Mouse (Mus musculus) G1E (cell line): ENCODE data around the gene Phc2. TPM values are rescaled to one million over a fixed set of nuclear protein-coding genes. Genes with fewer than 3 reads are reported as not detected.

Source experiments
- ATAC-seq: 2 replicates; pipeline ENCODE4 v1.8.0; 2016; ENCODE audit warnings: mild to moderate bottlenecking; ENCODE audit not compliant: insufficient number of reproducible peaks, poor library complexity, low FRiP score, severe bottlenecking; ENCODE audit errors: extremely low read depth
- DNase-seq: peaks from one replicate; pipeline ENCODE4 v3.0.0; 2012; ENCODE audit warnings: low spot score
- H3K27me3 ChIP-seq: 2 replicates; pipeline ENCODE4 v1.6.1; 2012; ENCODE audit warnings: mild to moderate bottlenecking, low read length, inconsistent platforms; ENCODE audit not compliant: insufficient read depth
- H3K36me3 ChIP-seq: replicated peaks from 2 replicates; pipeline ENCODE3; 2012; ENCODE audit warnings: mild to moderate bottlenecking, inconsistent platforms
- H3K4me1 ChIP-seq: 2 replicates; pipeline ENCODE4 v1.6.1; 2012; ENCODE audit warnings: low read depth, low read length, inconsistent platforms, mixed read lengths; ENCODE audit not compliant: insufficient read depth
- H3K4me3 ChIP-seq: 2 replicates; pipeline ENCODE4 v1.5.1; 2012; ENCODE audit warnings: low read depth, mild to moderate bottlenecking, inconsistent platforms, low read length, moderate library complexity, mixed read lengths
- H3K9me3 ChIP-seq: replicated peaks from 2 replicates; pipeline ENCODE4 v1.6.1; 2012; ENCODE audit warnings: inconsistent platforms
- CTCF ChIP-seq: IDR thresholded peaks from 2 replicates; pipeline ENCODE4 v1.5.1; 2012; ENCODE audit warnings: low read depth, low read length, inconsistent platforms, mixed read lengths
- GATA1 ChIP-seq: IDR thresholded peaks from 2 replicates; pipeline ENCODE4 v1.6.1; 2012; ENCODE audit warnings: borderline replicate concordance, low read length, inconsistent platforms, mixed read lengths
- GATA2 ChIP-seq: IDR thresholded peaks from 2 replicates; pipeline ENCODE4 v1.6.1; 2012; ENCODE audit warnings: low read depth, low read length, inconsistent platforms, borderline replicate concordance
- POLR2AphosphoS5 ChIP-seq: IDR thresholded peaks from 2 replicates; pipeline ENCODE4 v1.6.1; 2012; ENCODE audit warnings: low read depth, low read length, inconsistent platforms; ENCODE audit not compliant: insufficient replicate concordance
- TAL1 ChIP-seq: conservative IDR thresholded peaks from 2 replicates; pipeline ENCODE4 v1.6.1; 2012; ENCODE audit warnings: low read depth, low read length, inconsistent platforms, mixed read lengths
- polyA plus RNA-seq: library from polyadenylated mRNA; stranded (reverse); fragments of >175 nt; gene quantifications from 2 replicates; pipeline ENCODE4 v1.2.3, GENCODE M21; 2012
- total RNA-seq, 2 experiments: library from RNA; stranded (forward) in 1 of 2; stranded (reverse) in 1 of 2; fragments of 200-1000 nt in 1 of 2; fragments of >200 nt in 1 of 2; fragmentation: Nextera tagmentation in 1 of 2; gene quantifications; 2 replicates each; pipeline ENCODE4 v1.2.3; 2014 to 2017

Gene Phc2
- total and polyA plus RNA-seq, 3 experiments: 16.2 to 121 (median 58.8) TPM

DNA sequence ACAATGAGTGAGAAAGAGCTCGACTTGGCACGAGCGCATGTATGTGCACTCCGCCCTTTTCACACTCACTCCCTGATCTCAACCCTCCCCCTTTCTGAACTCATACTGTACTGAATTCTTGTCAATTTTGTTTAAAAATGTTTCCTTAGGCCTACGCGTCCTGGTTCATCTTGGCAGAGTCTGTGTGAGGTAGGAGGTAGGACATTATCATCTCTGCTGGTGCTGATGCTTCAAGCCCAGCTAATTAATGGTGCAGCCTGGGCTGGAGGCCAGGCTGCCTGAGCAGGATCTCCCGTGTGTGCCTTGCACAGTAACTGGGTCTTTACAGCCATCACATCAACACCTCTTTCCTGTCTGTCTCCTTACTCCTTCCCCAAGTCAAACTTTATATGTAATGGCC lies 40.6 kb downstream of the Phc2 start:
- Histone ChIP-seq H3K9me3 (no peaks in the 10 kb centered on the region), H3K4me3 (no peak overlapping the region), H3K36me3 (no peaks in the 10 kb centered on the region), H3K27me3 (peaks cover 14% of the 10 kb centered on the region), H3K4me1 (no peaks in the 10 kb centered on the region)
- no peak for DNase-seq
- TF ChIP-seq TAL1: no peak
- TF ChIP-seq GATA1: no peak
- no peak for TF ChIP-seq GATA2
- no peak for TF ChIP-seq POLR2AphosphoS5
- TF ChIP-seq CTCF: no peak
- ATAC-seq: no peak

DNA sequence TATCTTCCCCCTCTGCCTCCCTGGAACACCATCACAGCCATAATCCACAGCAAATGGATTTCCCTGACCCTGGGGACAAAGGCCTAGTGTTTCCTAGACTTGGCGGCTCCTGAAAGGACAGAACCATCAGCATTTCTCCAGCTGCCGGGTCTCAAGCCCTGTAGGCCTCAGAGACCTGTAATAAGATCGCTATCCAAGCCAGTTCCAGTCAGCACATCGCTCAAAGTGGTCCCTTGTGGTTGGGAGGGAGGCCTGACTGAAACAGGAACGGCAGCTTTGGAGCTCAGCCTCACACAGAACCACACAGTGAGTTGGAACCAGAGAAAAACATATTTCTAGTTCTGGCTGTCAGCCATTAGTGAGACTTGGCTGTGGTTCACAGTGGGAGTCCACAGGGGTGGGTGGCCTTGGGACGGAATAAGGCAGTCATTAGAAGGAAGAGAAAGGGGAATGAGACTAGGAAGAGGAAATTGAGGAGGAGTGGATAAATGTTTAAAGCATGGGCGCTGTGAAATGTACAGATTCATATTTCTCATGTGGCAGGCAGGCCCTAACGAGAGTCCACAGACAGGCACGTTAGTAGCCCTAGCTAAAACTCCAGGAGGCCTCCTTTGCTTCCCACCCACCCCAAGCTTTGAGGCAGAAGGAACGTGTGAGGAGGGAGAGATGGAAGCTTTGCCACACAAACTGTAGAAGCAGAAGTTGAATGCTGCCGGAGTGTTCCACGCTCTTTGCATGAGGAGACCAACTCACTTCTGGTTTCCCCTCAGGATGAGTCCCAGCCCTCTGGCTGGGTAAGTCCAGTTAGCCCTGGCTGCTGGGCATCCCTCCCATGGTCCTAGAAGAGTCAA lies 43.7 kb downstream of the Phc2 start:
- no peaks in the 10 kb centered on the region for H3K36me3 ChIP-seq
- no peaks in the 10 kb centered on the region for H3K9me3 ChIP-seq
- DNase-seq (no peak), ATAC-seq (no peak)
- peaks cover 21% of the 10 kb centered on the region for H3K27me3 ChIP-seq
- TF ChIP-seq CTCF (no peak), GATA2 (no peak), GATA1 (no peak), POLR2AphosphoS5 (no peak), TAL1 (no peak)
- no peaks in the 10 kb centered on the region for H3K4me1 ChIP-seq
- no peak overlapping the region for H3K4me3 ChIP-seq

DNA sequence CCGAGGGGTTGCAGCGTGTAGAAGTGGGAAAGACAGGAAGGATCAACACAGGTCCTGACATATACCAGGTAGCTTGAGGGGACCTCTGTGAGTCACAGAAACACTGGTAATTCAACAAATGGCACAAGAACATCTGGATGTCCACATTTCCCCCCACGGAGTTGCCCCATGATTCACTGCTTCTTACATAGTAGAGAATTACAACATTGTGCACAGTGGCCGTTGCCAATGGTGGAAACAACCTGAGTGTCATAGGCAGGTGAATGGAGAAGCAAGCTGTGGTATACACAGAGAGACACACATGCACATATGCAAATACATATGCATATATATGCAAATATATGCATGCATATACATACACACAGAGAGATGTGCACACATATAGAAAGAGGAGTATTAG lies 45.4 kb downstream of the Phc2 start:
- DNase-seq (no peak), ATAC-seq (no peak)
- TF ChIP-seq POLR2AphosphoS5: no peak
- no peak for TF ChIP-seq CTCF
- no peak for TF ChIP-seq GATA2
- no peak for TF ChIP-seq GATA1
- no peak for TF ChIP-seq TAL1
- Histone ChIP-seq H3K4me1 (no peaks in the 10 kb centered on the region), H3K27me3 (peaks cover 22% of the 10 kb centered on the region), H3K4me3 (no peak overlapping the region), H3K9me3 (no peaks in the 10 kb centered on the region), H3K36me3 (no peaks in the 10 kb centered on the region)

DNA sequence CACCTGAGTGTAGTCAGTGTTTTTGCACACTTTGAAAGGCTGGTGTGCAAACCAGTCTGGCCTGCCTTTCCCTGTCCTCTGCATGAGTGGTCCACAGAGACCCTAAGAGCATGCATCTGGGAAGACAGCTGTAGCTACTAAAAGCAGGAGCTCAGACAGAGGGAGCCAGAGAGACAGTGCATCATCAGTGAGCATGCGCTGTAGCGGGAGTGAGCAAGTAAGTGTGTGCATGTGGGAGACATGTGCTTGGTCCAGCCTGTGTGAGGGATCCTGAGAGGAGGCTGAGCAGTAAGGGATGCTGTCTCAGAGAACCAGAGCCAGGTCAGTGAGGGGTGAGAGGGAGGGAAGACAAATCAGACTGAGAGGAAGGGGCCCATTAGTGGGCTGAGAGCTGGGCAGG lies 46.0 kb downstream of the Phc2 start:
- no peak for TF ChIP-seq TAL1
- TF ChIP-seq POLR2AphosphoS5: no peak
- no peak for TF ChIP-seq CTCF
- TF ChIP-seq GATA1: no peak
- no peak for TF ChIP-seq GATA2
- Histone ChIP-seq H3K27me3 (peaks cover 24% of the 10 kb centered on the region), H3K4me1 (no peaks in the 10 kb centered on the region), H3K9me3 (no peaks in the 10 kb centered on the region), H3K4me3 (no peak overlapping the region), H3K36me3 (no peaks in the 10 kb centered on the region)
- DNase-seq: no peak
- ATAC-seq: no peak

DNA sequence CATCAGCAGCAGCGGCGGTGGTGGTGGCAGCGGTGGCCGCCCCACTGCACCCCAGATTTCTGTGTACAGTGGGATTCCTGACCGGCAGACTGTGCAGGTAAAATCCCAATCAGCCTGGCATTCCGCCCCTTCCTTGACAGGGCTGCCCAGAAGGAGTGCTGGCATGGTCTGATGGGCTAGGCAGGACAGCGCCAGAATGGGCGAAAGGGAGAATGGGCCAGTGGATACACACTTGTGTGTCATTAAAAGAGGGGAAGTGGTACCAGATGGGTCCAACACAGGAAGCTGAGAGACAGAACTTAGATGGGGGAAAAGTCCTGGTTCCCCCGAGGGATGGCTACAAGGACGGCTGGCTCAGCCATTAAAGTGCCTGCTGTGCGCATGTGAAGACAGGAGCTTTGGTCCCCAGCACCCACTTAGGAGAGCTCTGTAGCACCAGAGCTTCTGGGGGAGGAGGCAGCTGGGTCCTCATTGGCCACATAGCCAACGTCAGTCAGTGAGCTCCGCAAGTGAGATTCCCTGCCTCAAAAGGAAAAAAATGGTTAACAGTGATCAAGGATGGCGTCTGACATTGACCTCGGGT lies 50.7 kb downstream of the Phc2 start:
- H3K4me1 ChIP-seq: no peaks in the 10 kb centered on the region; the same call in 1 of the 2 replicates
- peaks cover 35% of the 10 kb centered on the region for H3K27me3 ChIP-seq
- no peaks in the 10 kb centered on the region for H3K36me3 ChIP-seq
- H3K9me3 ChIP-seq: no peaks in the 10 kb centered on the region
- H3K4me3 ChIP-seq: no peak overlapping the region
- ATAC-seq: no peak
- TF ChIP-seq GATA2 (no peak), TAL1 (no peak), GATA1 (no peak), POLR2AphosphoS5 (no peak), CTCF (no peak)
- DNase-seq: no peak

DNA sequence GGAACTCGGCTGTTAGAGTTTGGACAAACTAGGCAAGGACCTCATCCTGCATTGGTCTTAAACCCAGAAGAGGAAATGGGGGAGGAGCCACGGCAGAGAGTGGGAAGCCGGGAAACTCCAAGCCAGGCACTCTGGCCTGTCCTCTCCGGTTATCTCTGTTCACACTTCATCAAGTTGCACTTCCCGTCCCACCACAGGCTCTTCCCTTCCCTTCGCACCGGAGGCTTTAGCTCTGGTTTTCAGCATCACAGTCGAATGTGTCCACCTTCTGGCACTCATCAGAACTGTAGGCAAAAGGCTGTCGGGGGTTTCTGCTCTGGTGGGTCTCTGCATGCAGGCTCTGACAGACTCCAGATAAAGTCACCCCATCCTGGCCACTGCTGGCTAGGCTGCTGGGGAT lies 52.1 kb downstream of the Phc2 start:
- Histone ChIP-seq H3K36me3 (no peaks in the 10 kb centered on the region), H3K27me3 (peaks cover 35% of the 10 kb centered on the region), H3K9me3 (no peaks in the 10 kb centered on the region), H3K4me3 (no peak overlapping the region), H3K4me1 (peaks cover 7% of the 10 kb centered on the region)
- TF ChIP-seq GATA2 (no peak), POLR2AphosphoS5 (no peak), GATA1 (no peak), CTCF (no peak)
- ATAC-seq (no peak), DNase-seq (no peak)
